21 mouse cellular contexts compared by ENCODE assay signal in the genomic region with DNA sequence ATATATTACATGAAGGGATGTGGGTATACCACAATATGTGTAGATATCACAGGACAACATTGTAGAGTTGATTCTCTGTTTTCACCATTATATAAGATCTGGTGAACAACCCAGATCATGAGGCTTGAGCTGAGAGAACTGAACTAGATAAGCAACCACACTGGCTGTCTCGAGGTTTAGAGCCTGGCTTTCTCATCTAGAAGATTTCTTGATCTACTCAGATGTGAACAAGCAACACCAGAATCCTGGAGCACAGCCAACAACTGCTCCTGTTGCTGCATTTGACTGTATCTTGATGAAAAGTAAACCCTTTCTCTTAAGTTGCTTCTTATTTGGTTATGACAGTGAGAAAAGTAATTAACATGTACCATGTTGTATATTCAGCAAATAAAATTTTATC.
"Had no signal": no experiment of that assay in that cellular context is flagged by ENCODE, and none has a peak within 500 bp of the region (broad histone marks: within the 10 kb centered on the region; RNA-seq: fewer than 3 reads in every experiment).

No protein-coding gene starts in this region.

- H3K4me1 ChIP-seq: liver, embryonic 13.5 days; liver, embryonic 15.5 days; megakaryocyte, embryonic 14.5 days; midbrain, embryonic 13.5 days; midbrain, embryonic 15.5 days; neural tube, embryonic 13.5 days; neural tube, embryonic 15.5 days; stomach, embryonic 15.5 days had no signal

- H3K27ac ChIP-seq: liver, embryonic 13.5 days; liver, embryonic 15.5 days; macrophage; midbrain, embryonic 13.5 days; midbrain, embryonic 15.5 days; neural tube, embryonic 13.5 days; neural tube, embryonic 15.5 days; stomach, embryonic 15.5 days; stomach, postnatal 0 days had no signal

- ATAC-seq: liver, postnatal 0 days; midbrain, embryonic 13.5 days; midbrain, embryonic 15.5 days had no signal

- H3K9ac ChIP-seq: liver, embryonic 13.5 days; liver, embryonic 15.5 days; liver, postnatal 0 days; midbrain, embryonic 13.5 days; midbrain, embryonic 15.5 days; neural tube, embryonic 13.5 days; neural tube, embryonic 15.5 days; stomach, embryonic 15.5 days had no signal

- H3K36me3 ChIP-seq: liver, embryonic 13.5 days; liver, embryonic 15.5 days; midbrain, embryonic 13.5 days; midbrain, embryonic 15.5 days; neural tube, embryonic 13.5 days; neural tube, embryonic 15.5 days; stomach, embryonic 15.5 days had no signal

- H3K27me3 ChIP-seq: liver, embryonic 13.5 days; liver, embryonic 15.5 days; megakaryocyte, embryonic 14.5 days; midbrain, embryonic 13.5 days; midbrain, embryonic 15.5 days; neural tube, embryonic 13.5 days; neural tube, embryonic 15.5 days; stomach, embryonic 15.5 days had no signal

- H3K9me3 ChIP-seq: liver, embryonic 15.5 days; megakaryocyte, embryonic 14.5 days; midbrain, embryonic 13.5 days; midbrain, embryonic 15.5 days; neural tube, embryonic 13.5 days; neural tube, embryonic 15.5 days; stomach, embryonic 15.5 days had no signal

- H3K4me2 ChIP-seq: liver, embryonic 13.5 days; liver, embryonic 15.5 days; midbrain, embryonic 11.5 days; midbrain, embryonic 13.5 days; midbrain, embryonic 15.5 days; neural tube, embryonic 13.5 days; neural tube, embryonic 15.5 days; stomach, embryonic 15.5 days had no signal

- H3K4me3 ChIP-seq: liver, embryonic 13.5 days; liver, embryonic 15.5 days; megakaryocyte, embryonic 14.5 days; midbrain, embryonic 13.5 days; midbrain, embryonic 15.5 days; myocyte; neural tube, embryonic 13.5 days; neural tube, embryonic 15.5 days; stomach, embryonic 15.5 days had no signal

- DNase-seq: liver, embryonic 13.5 days; liver, postnatal 0 days; lung, adult 2 months; lung, postnatal 10 days; retina, postnatal 1 day; right cerebral cortex, adult 18-20 months; right cerebral cortex, postnatal 14 days; thymus, adult 2 months; thymus, postnatal 25 days; thymus, postnatal 4 days had no signal
